Mouse (Mus musculus) neural tube, embryonic 14.5 days (tissue): Measurements from ENCODE around the gene Neu4. TPM values are rescaled to one million over a fixed set of nuclear protein-coding genes. Genes with fewer than 3 reads are reported as not detected.
"Not testable (repeated sequence)": the region's sequence is repeated elsewhere in the genome, so short reads cannot be mapped to it uniquely, and the experiment has no call there.

ENCODE experiments used
- ATAC-seq: fragments of 200-750 bp; cut with Nextera tagmentation; 2 replicates; pipeline ENCODE4 v1.8.0; 2017; ENCODE audit warnings: low read depth, mild to moderate bottlenecking, moderate TSS enrichment, moderate library complexity
- H3K27ac ChIP-seq: fragments of 300-500 bp; sonication (generic); 2 replicates; pipeline ENCODE4 v1.5.1; 2014; ENCODE audit warnings: low read depth, mild to moderate bottlenecking, control low read depth, low read length, moderate library complexity, mixed read lengths
- H3K27me3 ChIP-seq: fragments of 300-500 bp; sonication (generic); 2 replicates; pipeline ENCODE4 v1.6.1; 2014; ENCODE audit warnings: low read length; ENCODE audit not compliant: control insufficient read depth, insufficient read depth
- H3K36me3 ChIP-seq: fragments of 300-500 bp; sonication (generic); 2 replicates; pipeline ENCODE4 v1.6.1; 2014; ENCODE audit warnings: low read length, mixed read lengths; ENCODE audit not compliant: control insufficient read depth, insufficient read depth
- H3K4me1 ChIP-seq: fragments of 300-500 bp; sonication (generic); 2 replicates; pipeline ENCODE4 v1.6.1; 2014; ENCODE audit warnings: low read length; ENCODE audit not compliant: control insufficient read depth, insufficient read depth
- H3K4me2 ChIP-seq: fragments of 300-500 bp; sonication (generic); 2 replicates; pipeline ENCODE4 v1.6.1; 2014; ENCODE audit warnings: mild to moderate bottlenecking, low read depth, low read length, control low read depth
- H3K4me3 ChIP-seq: fragments of 300-500 bp; sonication (generic); 2 replicates; pipeline ENCODE4 v1.5.1; 2014; ENCODE audit warnings: low read depth, low read length, control low read depth, mixed read lengths
- H3K9ac ChIP-seq: fragments of 300-500 bp; sonication (generic); replicated peaks from 2 replicates; pipeline ENCODE4 v1.6.1; 2014; ENCODE audit warnings: low read depth, mild to moderate bottlenecking, control low read depth, low read length, mixed read lengths
- H3K9me3 ChIP-seq: fragments of 300-500 bp; sonication (generic); 2 replicates; pipeline ENCODE4 v1.6.1; 2016; ENCODE audit warnings: low read length; ENCODE audit not compliant: control insufficient read depth
- WGBS: fragments of 180-500 bp; shearing (Covaris S2); extraction: QIAGEN DNeasy Blood & Tissue Kit; methylation state at CpG from one replicate; pipeline ENCODE4 v1.1.7; 2014; 5-methylcytosine and 5-hydroxymethylcytosine counted together
- polyA plus RNA-seq: library from polyadenylated mRNA; unstranded; fragments of >200 nt; fragmentation: Nextera tagmentation; extraction: Ambion mirVana; gene quantifications from 2 replicates; pipeline ENCODE4 v1.2.1, GENCODE M21; 2014

Gene Neu4
- not detected in 2 replicates for polyA plus RNA-seq

DNA sequence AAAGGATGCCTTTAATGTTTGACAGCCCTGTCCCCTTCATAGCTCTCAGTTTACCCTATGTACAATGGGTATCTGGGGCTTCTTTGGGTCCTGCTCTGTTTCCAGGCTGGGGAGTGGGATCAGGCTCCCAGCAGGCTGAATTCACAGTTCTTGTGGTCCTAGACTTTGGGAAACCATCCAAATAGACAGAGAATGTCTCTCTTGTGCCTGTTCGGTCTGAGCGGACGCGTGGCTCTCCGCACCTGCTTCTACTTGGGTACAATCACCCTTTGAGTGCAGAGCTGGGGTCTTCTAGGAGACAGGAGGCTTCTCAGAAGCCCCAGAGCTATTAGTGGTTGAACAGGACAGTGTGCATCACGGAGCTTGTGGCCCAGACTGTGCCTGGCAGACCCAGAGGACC, at the start of gene Neu4:
Neu4 (plus strand) TSS at position 301 of the 400 bp plus-strand sequence.
- H3K27ac ChIP-seq, result no peak within 1 kb of the TSS
- 82% methylated on average over 6 of the region's 6 CpGs for WGBS
- no peak for ATAC-seq

DNA sequence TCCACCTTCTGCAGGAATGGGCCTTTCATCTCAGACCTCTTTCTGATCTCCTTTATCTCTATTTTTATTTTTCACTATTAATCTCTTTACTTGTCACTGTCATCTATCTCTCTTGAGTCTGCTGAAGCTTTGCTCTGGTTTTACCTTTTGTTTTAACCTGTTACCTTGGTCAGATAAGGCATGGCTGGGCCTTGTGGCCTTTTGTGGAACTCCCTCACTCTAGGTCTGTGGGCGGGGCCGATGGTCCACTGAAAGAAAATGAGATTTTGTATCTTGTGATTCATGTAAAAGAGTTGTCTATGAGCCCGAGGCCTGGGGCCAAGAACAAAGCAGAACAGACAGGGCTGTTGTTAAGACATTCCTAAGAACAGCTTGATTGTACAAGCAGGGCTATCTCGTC, 49.5 kb upstream of the Neu4 start:
- H3K4me3 ChIP-seq, H3K36me3 ChIP-seq, H3K27me3 ChIP-seq, H3K27ac ChIP-seq, H3K9me3 ChIP-seq, H3K9ac ChIP-seq, H3K4me2 ChIP-seq, H3K4me1 ChIP-seq, ATAC-seq: not testable (repeated sequence)
- WGBS, result no CpG with 5 or more reads among the region's 4 CpGs

More for the DNA sequence above, at the start of gene Neu4:
- Histone ChIP-seq H3K27me3 (no peaks in the 10 kb centered on the region), H3K36me3 (no peaks in the 10 kb centered on the region), H3K9me3 (no peaks in the 10 kb centered on the region), H3K9ac (no peak within 1 kb of the TSS), H3K4me3 (no peak within 1 kb of the TSS), H3K4me1 (no peaks in the 10 kb centered on the region), H3K4me2 (no peak within 1 kb of the TSS)

DNA sequence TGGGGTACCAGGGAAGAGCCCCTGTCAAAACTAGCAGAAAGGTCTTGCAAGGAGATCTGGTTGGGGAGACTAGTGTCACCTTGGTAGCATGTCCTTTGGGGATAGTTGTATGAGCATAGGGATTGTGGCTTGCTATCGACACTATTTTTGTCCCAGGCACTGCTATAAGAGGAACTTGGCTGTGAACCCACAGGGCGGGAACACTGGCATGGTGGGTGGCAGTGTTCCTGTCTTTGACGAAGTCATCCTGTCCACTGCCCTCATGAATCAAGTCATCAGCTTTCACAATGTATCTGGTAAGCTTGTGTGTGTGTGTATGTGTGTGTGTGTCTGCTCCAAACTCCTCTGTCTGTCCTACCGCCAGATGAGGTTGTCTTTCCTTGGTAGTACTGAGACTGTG, 44.5 kb upstream of the Neu4 start:
- H3K9ac ChIP-seq, H3K27me3 ChIP-seq, H3K4me3 ChIP-seq, H3K4me2 ChIP-seq, H3K4me1 ChIP-seq, H3K9me3 ChIP-seq, H3K36me3 ChIP-seq, H3K27ac ChIP-seq, ATAC-seq: not testable (repeated sequence)
- WGBS, result no CpG with 5 or more reads among the region's 4 CpGs

DNA sequence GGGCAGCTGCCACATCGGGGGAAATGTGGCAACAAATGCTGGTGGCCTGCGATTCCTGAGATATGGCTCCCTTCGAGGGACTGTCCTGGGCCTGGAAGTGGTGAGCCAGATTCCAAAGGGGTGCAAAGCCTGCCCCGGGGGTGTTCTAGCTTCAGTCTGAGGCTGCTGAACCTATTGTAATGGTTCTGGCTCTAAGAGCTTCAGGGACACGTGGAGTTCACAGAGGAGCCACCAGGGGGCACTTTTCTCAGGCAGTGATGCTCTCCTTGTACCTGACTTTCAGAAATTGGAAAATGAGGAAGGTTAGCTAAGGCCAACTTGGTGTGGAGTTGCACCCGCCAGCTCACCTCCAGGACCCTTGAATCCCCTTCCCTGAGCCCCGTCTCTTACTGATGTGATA, 42.0 kb upstream of the Neu4 start:
- not testable (repeated sequence) for H3K27me3 ChIP-seq, H3K4me3 ChIP-seq, H3K9ac ChIP-seq, H3K4me2 ChIP-seq, H3K36me3 ChIP-seq, H3K27ac ChIP-seq, H3K4me1 ChIP-seq, H3K9me3 ChIP-seq
- no CpG with 5 or more reads among the region's 7 CpGs for WGBS
- ATAC-seq, result peak; percentile 36; the same call in 1 of the 2 replicates

DNA sequence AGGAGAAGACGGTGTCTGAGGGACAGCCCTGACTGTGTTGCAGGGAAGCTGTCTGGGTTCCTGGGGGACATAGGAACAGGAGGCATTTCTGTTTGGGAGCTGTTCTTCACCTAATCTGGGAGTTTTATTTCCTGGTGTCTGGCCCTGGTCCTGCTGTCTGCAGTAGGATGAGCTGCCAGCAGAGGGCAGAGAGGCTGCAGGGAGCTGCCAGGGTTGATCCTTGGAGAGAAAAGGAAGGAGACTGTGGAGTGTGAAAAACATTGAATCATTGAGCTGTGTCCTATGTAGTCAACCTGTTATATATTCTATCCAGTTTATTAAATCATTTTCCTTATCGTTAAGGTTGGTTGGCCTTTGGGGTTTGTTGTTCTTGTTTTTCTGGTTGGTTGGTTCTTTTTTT, 39.3 kb upstream of the Neu4 start:
- H3K4me3 ChIP-seq, H3K36me3 ChIP-seq, H3K9ac ChIP-seq, H3K27ac ChIP-seq, H3K4me1 ChIP-seq, H3K4me2 ChIP-seq, H3K27me3 ChIP-seq, H3K9me3 ChIP-seq: not testable (repeated sequence)
- WGBS, result no CpG with 5 or more reads among the region's 2 CpGs
- ATAC-seq, result peak; percentile 79; the same call in 1 of the 2 replicates

DNA sequence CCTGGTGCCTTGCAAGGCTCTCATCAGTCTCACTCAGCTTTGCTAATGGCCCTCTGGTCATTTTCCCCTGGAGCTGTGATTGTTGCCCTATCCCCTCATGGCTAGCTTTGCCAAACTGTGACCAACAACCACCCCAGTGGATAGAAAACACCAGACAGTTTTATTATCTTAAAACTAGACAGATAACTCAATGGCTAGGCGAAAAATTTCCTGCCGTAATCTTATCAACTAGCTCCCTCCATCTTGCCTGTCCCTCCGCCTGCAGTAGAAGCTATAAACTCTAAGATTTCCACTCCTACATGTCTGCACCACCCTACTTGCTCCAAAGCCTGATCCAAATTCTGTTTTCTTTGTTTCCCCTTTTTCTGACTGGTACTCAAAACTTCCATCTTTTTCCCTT, 34.1 kb upstream of the Neu4 start:
- H3K36me3 ChIP-seq, result no peaks in the 10 kb centered on the region
- no peak overlapping the region for H3K4me3 ChIP-seq
- no peak for ATAC-seq
- 91% methylated on average over 3 of the region's 3 CpGs for WGBS
- H3K27ac ChIP-seq, result no peak overlapping the region
- no peak overlapping the region for H3K9ac ChIP-seq
- no peaks in the 10 kb centered on the region for H3K27me3 ChIP-seq
- no peaks in the 10 kb centered on the region for H3K9me3 ChIP-seq
- no peaks in the 10 kb centered on the region for H3K4me1 ChIP-seq
- no peak overlapping the region for H3K4me2 ChIP-seq

DNA sequence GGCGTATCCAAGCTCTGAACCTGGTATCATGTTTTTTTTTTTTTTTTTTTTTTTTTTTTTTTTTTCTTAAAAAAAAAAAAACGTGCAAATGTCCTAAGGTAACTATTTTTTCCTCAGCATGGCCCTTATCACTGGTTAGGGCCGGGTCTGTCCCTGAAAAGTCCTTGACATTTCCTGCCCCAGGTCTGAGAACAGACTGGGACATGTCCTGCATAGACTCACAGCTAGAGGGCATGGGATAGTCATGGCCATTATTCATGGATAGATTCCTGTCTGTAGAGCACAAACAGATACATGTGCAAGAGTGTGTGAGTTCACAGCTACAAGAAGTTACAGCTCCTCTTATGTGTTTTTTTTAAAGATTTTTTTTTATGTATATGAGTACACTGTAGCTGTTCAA, 31.5 kb upstream of the Neu4 start:
- Histone ChIP-seq H3K36me3 (no peaks in the 10 kb centered on the region), H3K27ac (no peak overlapping the region), H3K4me3 (no peak overlapping the region), H3K4me1 (no peaks in the 10 kb centered on the region), H3K9me3 (no peaks in the 10 kb centered on the region), H3K4me2 (no peak overlapping the region), H3K27me3 (no peaks in the 10 kb centered on the region), H3K9ac (no peak overlapping the region)
- ATAC-seq, result no peak
- WGBS, result 83% methylated on average over 3 of the region's 3 CpGs

DNA sequence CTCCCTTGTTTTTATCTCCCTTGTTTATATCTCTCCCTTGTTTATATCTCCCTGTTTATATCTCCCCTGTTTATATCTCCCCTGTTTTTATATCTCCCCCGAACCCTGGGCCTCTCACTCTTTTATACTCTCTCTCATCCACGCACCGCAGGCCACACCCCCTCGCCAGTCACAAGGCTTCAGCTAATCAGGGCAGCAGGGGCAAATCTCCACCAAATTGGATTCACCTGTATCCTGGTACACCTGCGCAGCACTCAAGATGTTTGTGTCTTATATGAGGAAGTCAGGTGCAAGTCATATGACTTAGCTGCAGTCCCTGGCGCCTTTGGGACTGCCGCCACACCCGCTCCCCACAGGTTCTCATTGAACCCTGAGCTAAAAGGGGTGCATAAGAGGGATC, 30.0 kb upstream of the Neu4 start, which contains the start of gene Gal3st2c:
Gal3st2c (plus strand) TSS at position 301 of the 400 bp plus-strand sequence.
- ATAC-seq, H3K4me2 ChIP-seq, H3K36me3 ChIP-seq, H3K9me3 ChIP-seq, H3K27me3 ChIP-seq, H3K4me3 ChIP-seq, H3K27ac ChIP-seq, H3K9ac ChIP-seq, H3K4me1 ChIP-seq: not testable (repeated sequence)
- 90% methylated on average over 7 of the region's 8 CpGs for WGBS

DNA sequence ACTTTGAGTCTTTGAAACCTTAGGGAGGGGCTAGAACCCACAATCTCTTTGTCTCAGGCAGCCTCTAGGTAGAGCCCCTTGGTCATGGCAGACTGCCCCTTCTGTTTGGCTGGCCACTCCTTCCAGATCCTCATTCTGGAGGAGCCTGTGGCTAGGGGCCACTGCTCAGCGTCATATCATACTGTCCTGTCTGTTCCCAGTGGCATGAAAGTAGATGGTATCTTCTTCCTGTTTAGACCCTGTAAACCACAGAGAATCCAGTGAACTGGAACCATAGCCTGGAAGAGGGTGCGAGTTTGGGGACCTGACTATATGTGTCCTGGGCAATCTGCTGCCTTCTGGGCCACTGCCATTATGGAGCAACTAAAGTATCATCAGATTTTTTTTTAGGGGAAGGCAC, 29.2 kb upstream of the Neu4 start:
- not testable (repeated sequence) for H3K36me3 ChIP-seq, H3K27me3 ChIP-seq, H3K4me2 ChIP-seq, H3K4me1 ChIP-seq, H3K9me3 ChIP-seq, ATAC-seq, H3K4me3 ChIP-seq, H3K9ac ChIP-seq, H3K27ac ChIP-seq
- 89% methylated on average over 2 of the region's 2 CpGs for WGBS

DNA sequence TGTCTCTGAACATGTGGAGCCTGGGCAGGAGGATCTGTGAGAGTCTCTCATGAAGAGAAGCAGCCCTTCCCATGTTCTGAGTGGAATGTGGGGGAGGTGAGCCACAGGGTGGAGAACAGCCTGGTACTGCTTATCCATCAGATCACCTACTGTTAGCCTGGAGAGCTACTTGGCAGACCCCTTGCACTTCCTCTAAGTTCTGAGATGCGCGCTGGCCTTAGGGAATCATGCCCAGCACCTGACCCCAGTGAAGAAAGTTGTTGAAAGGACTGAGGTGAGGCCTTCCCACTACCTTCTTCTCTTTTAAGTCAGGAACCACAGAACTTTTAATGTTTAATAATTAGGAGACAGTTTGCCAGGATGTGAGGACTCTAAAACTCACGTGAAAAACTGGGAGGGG, 28.8 kb upstream of the Neu4 start:
- not testable (repeated sequence) for H3K36me3 ChIP-seq, ATAC-seq, H3K4me3 ChIP-seq, H3K4me1 ChIP-seq, H3K27ac ChIP-seq, H3K4me2 ChIP-seq, H3K9me3 ChIP-seq, H3K27me3 ChIP-seq, H3K9ac ChIP-seq
- WGBS, result 93% methylated on average over 3 of the region's 3 CpGs
